Mouse (Mus musculus): Measurements from ENCODE around the gene Atg14.

The Atg14 gene

GRCm38 (mm10) chr14:47504036-47504435 is 66.4 kb downstream of the Atg14 start:
- no peak for DNase-seq

- no peak for DNase-seq
Measured at GRCm38 (mm10) chr14:47498632-47499031, 71.8 kb downstream of the Atg14 start.

GRCm38 (mm10) chr14:47497166-47497565 is 73.3 kb downstream of the Atg14 start:
- DNase-seq, result no peak

GRCm38 (mm10) chr14:47495951-47496350 is 74.5 kb downstream of the Atg14 start:
- DNase-seq, result no peak

- DNase-seq, result no peak
Measured at GRCm38 (mm10) chr14:47493592-47494361, 76.7 kb downstream of the Atg14 start.
